9 mouse cellular contexts compared by ENCODE assay signal in the genomic region with DNA sequence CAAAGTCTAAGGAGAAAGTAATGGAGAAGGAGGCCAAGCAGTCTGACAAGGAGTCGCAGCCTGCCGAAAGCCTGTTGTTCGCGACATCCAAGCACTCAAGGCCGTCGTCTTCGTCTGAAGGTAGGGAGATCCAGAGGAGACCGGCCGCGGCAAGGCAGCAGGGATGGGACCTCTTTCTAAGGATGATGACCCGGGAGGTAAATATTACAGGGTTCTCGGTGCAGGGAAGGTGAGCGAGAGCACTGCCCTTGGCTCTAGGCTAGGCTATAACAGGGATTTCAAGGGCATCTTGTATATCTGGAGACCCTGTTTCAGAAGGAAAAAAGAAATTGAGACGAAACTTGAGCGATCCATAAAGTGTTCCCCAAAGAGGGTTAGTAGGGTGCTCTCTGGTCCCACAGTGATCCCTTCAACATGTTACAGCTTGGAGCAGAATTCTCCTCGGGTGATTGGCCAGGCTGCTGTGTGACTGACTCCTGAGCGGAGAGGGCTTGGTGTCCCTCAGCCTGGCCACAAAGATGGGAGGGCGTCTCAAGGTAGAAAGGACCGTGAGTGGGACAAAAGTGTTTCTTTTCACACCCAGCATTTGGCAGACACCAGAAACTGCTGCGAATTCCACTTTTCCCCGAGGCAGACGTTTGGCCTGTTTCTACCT. TPM values are rescaled to one million over a fixed set of nuclear protein-coding genes. Genes with fewer than 3 reads are reported as not detected.
DNase-seq lines count a peak whose midpoint lies in the region; ATAC-seq lines count a peak whose summit lies in the region.
"Had no signal": no experiment of that assay in that cellular context is flagged by ENCODE, and none has a peak within 500 bp of the region (broad histone marks: within the 10 kb centered on the region; RNA-seq: fewer than 3 reads in every experiment).

No protein-coding gene starts in this region.

- H3K4me3 ChIP-seq in kidney, embryonic 16.5 days (ENCODE audit: low read length) = peak overlapping the region; percentile 69
- H3K4me3 ChIP-seq in embryonic facial prominence, embryonic 14.5 days (ENCODE audit: low read depth, low read length) = peak overlapping the region; percentile 93
- H3K4me3 ChIP-seq in hindbrain, embryonic 16.5 days (ENCODE audit: low read length) = peak overlapping the region; percentile 95
- H3K4me3 ChIP-seq in midbrain, embryonic 15.5 days = peak overlapping the region; percentile 98

- H3K27me3 ChIP-seq in kidney, embryonic 16.5 days (ENCODE audit: insufficient read depth, low read length) = no peaks in the 10 kb centered on the region
- no peaks in the 10 kb centered on the region for H3K27me3 ChIP-seq in embryonic facial prominence, embryonic 14.5 days (replicated peaks; ENCODE audit: control insufficient read depth, insufficient read depth, low read length)
- H3K27me3 ChIP-seq in hindbrain, embryonic 16.5 days (replicated peaks; ENCODE audit: control insufficient read depth, insufficient read depth, low read length) = no peaks in the 10 kb centered on the region
- H3K27me3 ChIP-seq in midbrain, embryonic 15.5 days (replicated peaks) = no peaks in the 10 kb centered on the region

- no peak for DNase-seq in kidney, postnatal 36 days
- no peak for DNase-seq in embryonic facial prominence, embryonic 14.5 days (ENCODE audit: low spot score)
- no peak for DNase-seq in frontal cortex, adult 2 months (ENCODE audit: extremely low spot score in 1 of 2, low spot score in 1 of 2)
- no peak for DNase-seq in ovary, postnatal 36 days (ENCODE audit: low spot score)
- DNase-seq in gastrocnemius, postnatal 4 days (ENCODE audit: low spot score in 2 of 2) = no peak

- H3K9me3 ChIP-seq in kidney, embryonic 16.5 days (ENCODE audit: low read length) = no peaks in the 10 kb centered on the region
- H3K9me3 ChIP-seq in embryonic facial prominence, embryonic 14.5 days (ENCODE audit: control insufficient read depth, low read length) = no peaks in the 10 kb centered on the region
- H3K9me3 ChIP-seq in hindbrain, embryonic 16.5 days (ENCODE audit: control insufficient read depth, low read length) = no peaks in the 10 kb centered on the region
- H3K9me3 ChIP-seq in midbrain, embryonic 15.5 days = no peaks in the 10 kb centered on the region

- H3K4me2 ChIP-seq in kidney, embryonic 16.5 days (replicated peaks; ENCODE audit: low read depth, low read length) = peak overlapping the region; percentile 94
- peak overlapping the region; percentile 78 for H3K4me2 ChIP-seq in embryonic facial prominence, embryonic 14.5 days (ENCODE audit: low read depth, low read length)
- H3K4me2 ChIP-seq in hindbrain, embryonic 16.5 days (ENCODE audit: low read length) = peak overlapping the region; percentile 90
- peak overlapping the region; percentile 97 for H3K4me2 ChIP-seq in midbrain, embryonic 15.5 days

- 6% methylated on average over 22 of the region's 22 CpGs for WGBS in kidney, embryonic 16.5 days
- 19% methylated on average over 22 of the region's 22 CpGs for WGBS in embryonic facial prominence, embryonic 14.5 days
- 19% methylated on average over 22 of the region's 22 CpGs for WGBS in hindbrain, embryonic 16.5 days
- WGBS in midbrain, embryonic 15.5 days = 17% methylated on average over 22 of the region's 22 CpGs

- H3K27ac ChIP-seq in kidney, embryonic 16.5 days (ENCODE audit: low read length) = peak overlapping the region; percentile 80
- H3K27ac ChIP-seq in embryonic facial prominence, embryonic 14.5 days (replicated peaks; ENCODE audit: low read depth, low read length) = no peak overlapping the region; the same call in 1 of the 2 replicates
- H3K27ac ChIP-seq in hindbrain, embryonic 16.5 days (ENCODE audit: low read depth, low read length) = peak overlapping the region; percentile 69
- peak overlapping the region; percentile 69 for H3K27ac ChIP-seq in midbrain, embryonic 15.5 days

- peaks cover 12% of the 10 kb centered on the region for H3K36me3 ChIP-seq in kidney, embryonic 16.5 days (ENCODE audit: insufficient read depth, low read length)
- peaks cover 21% of the 10 kb centered on the region for H3K36me3 ChIP-seq in embryonic facial prominence, embryonic 14.5 days (ENCODE audit: control insufficient read depth, insufficient read depth, low read length)
- H3K36me3 ChIP-seq in hindbrain, embryonic 16.5 days (ENCODE audit: control insufficient read depth, insufficient read depth, low read length) = peaks cover 9% of the 10 kb centered on the region; the same call in 1 of the 2 replicates
- H3K36me3 ChIP-seq in midbrain, embryonic 15.5 days (replicated peaks) = peaks cover 10% of the 10 kb centered on the region; the same call in 1 of the 2 replicates

- peak; percentile 18; the same call in 1 of the 2 replicates for ATAC-seq in kidney, embryonic 16.5 days (ENCODE audit: low FRiP score, low TSS enrichment)
- ATAC-seq in embryonic facial prominence, embryonic 14.5 days (ENCODE audit: low read depth) = peak; percentile 35
- ATAC-seq in hindbrain, embryonic 16.5 days = no peak
- peak; percentile 48; the same call in 1 of the 2 replicates for ATAC-seq in midbrain, embryonic 15.5 days (replicated peaks)

- H3K9ac ChIP-seq in kidney, embryonic 16.5 days (replicated peaks; ENCODE audit: low read length) = peak overlapping the region; percentile 81
- H3K9ac ChIP-seq in embryonic facial prominence, embryonic 14.5 days (ENCODE audit: low read depth, low read length) = peak overlapping the region; percentile 95
- H3K9ac ChIP-seq in hindbrain, embryonic 16.5 days (ENCODE audit: low read depth, low read length) = peak overlapping the region; percentile 96
- H3K9ac ChIP-seq in midbrain, embryonic 15.5 days = peak overlapping the region; percentile 100

- H3K4me1 ChIP-seq in kidney, embryonic 16.5 days (ENCODE audit: insufficient read depth, low read length) = peaks cover 19% of the 10 kb centered on the region
- peaks cover 13% of the 10 kb centered on the region for H3K4me1 ChIP-seq in embryonic facial prominence, embryonic 14.5 days (ENCODE audit: control insufficient read depth, insufficient read depth, low read length)
- peaks cover 19% of the 10 kb centered on the region for H3K4me1 ChIP-seq in hindbrain, embryonic 16.5 days (ENCODE audit: control insufficient read depth, insufficient read depth, low read depth, low read length)
- H3K4me1 ChIP-seq in midbrain, embryonic 15.5 days = peaks cover 24% of the 10 kb centered on the region

RNA-seq across cellular contexts. Expression of a gene that starts 0.6 kb away (rescaled TPM):
- 5.2 and 7.4 TPM in 2 replicates for polyA plus RNA-seq in kidney, embryonic 16.5 days (2015; fragmentation: Nextera tagmentation; extraction: Ambion mirVana)
- polyA plus RNA-seq in embryonic facial prominence, embryonic 14.5 days (2014; fragmentation: Nextera tagmentation; extraction: Ambion mirVana) = 5.7 and 6.1 TPM in 2 replicates
- polyA plus RNA-seq in hindbrain, embryonic 16.5 days (2015; fragmentation: Nextera tagmentation; extraction: Ambion mirVana) = 7.0 and 7.1 TPM in 2 replicates
- polyA plus RNA-seq in midbrain, embryonic 15.5 days (2015; fragmentation: Nextera tagmentation; extraction: Ambion mirVana) = 8.0 and 8.1 TPM in 2 replicates
- polyA plus RNA-seq in frontal cortex, adult 2 months (2012; rRNA removed) = 9.3 and 9.7 TPM in 2 replicates
- total RNA-seq in gastrocnemius, postnatal 4 days (2021) = 1 to 10 TPM; 1.2 TPM

RNA-seq across cellular contexts. Expression of a gene that starts 0.7 kb away (rescaled TPM):
- polyA plus RNA-seq in kidney, embryonic 16.5 days (2015; fragmentation: Nextera tagmentation; extraction: Ambion mirVana) = 138 and 147 TPM in 2 replicates
- 113 and 133 TPM in 2 replicates for polyA plus RNA-seq in embryonic facial prominence, embryonic 14.5 days (2014; fragmentation: Nextera tagmentation; extraction: Ambion mirVana)
- polyA plus RNA-seq in hindbrain, embryonic 16.5 days (2015; fragmentation: Nextera tagmentation; extraction: Ambion mirVana) = 221 and 224 TPM in 2 replicates
- polyA plus RNA-seq in midbrain, embryonic 15.5 days (2015; fragmentation: Nextera tagmentation; extraction: Ambion mirVana) = 227 and 235 TPM in 2 replicates
- 127 and 130 TPM in 2 replicates for polyA plus RNA-seq in frontal cortex, adult 2 months (2012; rRNA removed)
- 10 to 100 TPM; 48.1 to 68.1 TPM for total RNA-seq in gastrocnemius, postnatal 4 days (2021)

RNA-seq across cellular contexts. Expression of a gene that starts 11.4 kb away (rescaled TPM):
- 39.8 and 40.1 TPM in 2 replicates for polyA plus RNA-seq in kidney, embryonic 16.5 days (2015; fragmentation: Nextera tagmentation; extraction: Ambion mirVana)
- polyA plus RNA-seq in embryonic facial prominence, embryonic 14.5 days (2014; fragmentation: Nextera tagmentation; extraction: Ambion mirVana) = 31.1 and 36.7 TPM in 2 replicates
- 47.2 and 53.3 TPM in 2 replicates for polyA plus RNA-seq in hindbrain, embryonic 16.5 days (2015; fragmentation: Nextera tagmentation; extraction: Ambion mirVana)
- polyA plus RNA-seq in midbrain, embryonic 15.5 days (2015; fragmentation: Nextera tagmentation; extraction: Ambion mirVana) = 52.6 and 55.0 TPM in 2 replicates
- 137 and 152 TPM in 2 replicates for polyA plus RNA-seq in frontal cortex, adult 2 months (2012; rRNA removed)
- total RNA-seq in gastrocnemius, postnatal 4 days (2021) = 10 to 100 TPM; 26.7 to 27.4 TPM

RNA-seq across cellular contexts. Expression of a gene that starts 22.8 kb away (rescaled TPM):
- polyA plus RNA-seq in kidney, embryonic 16.5 days (2015; fragmentation: Nextera tagmentation; extraction: Ambion mirVana) = 7.5 and 8.9 TPM in 2 replicates
- polyA plus RNA-seq in embryonic facial prominence, embryonic 14.5 days (2014; fragmentation: Nextera tagmentation; extraction: Ambion mirVana) = 4.3 and 4.9 TPM in 2 replicates
- 13.0 and 13.8 TPM in 2 replicates for polyA plus RNA-seq in hindbrain, embryonic 16.5 days (2015; fragmentation: Nextera tagmentation; extraction: Ambion mirVana)
- 7.4 and 8.1 TPM in 2 replicates for polyA plus RNA-seq in midbrain, embryonic 15.5 days (2015; fragmentation: Nextera tagmentation; extraction: Ambion mirVana)
- 46.3 and 53.3 TPM in 2 replicates for polyA plus RNA-seq in frontal cortex, adult 2 months (2012; rRNA removed)
- 1 to 10 TPM; 2.3 to 2.4 TPM for total RNA-seq in gastrocnemius, postnatal 4 days (2021)

RNA-seq across cellular contexts. Expression of a gene that starts 27.2 kb away (rescaled TPM):
- polyA plus RNA-seq in kidney, embryonic 16.5 days (2015; fragmentation: Nextera tagmentation; extraction: Ambion mirVana) = 9.6 and 11.8 TPM in 2 replicates
- 7.0 and 9.2 TPM in 2 replicates for polyA plus RNA-seq in embryonic facial prominence, embryonic 14.5 days (2014; fragmentation: Nextera tagmentation; extraction: Ambion mirVana)
- 0.68 and 0.72 TPM in 2 replicates for polyA plus RNA-seq in hindbrain, embryonic 16.5 days (2015; fragmentation: Nextera tagmentation; extraction: Ambion mirVana)
- 0.13 and 0.19 TPM in 2 replicates for polyA plus RNA-seq in midbrain, embryonic 15.5 days (2015; fragmentation: Nextera tagmentation; extraction: Ambion mirVana)
- 0.21 and 0.36 TPM in 2 replicates for polyA plus RNA-seq in frontal cortex, adult 2 months (2012; rRNA removed)
- 1 to 10 TPM; 4.7 to 9.6 TPM for total RNA-seq in gastrocnemius, postnatal 4 days (2021)
- total RNA-seq: left cerebral cortex, postnatal 25 days had no signal
